Mouse (Mus musculus): ENCODE results near the gene Atxn7l3b. TPM values are rescaled to one million over a fixed set of nuclear protein-coding genes. Genes with fewer than 3 reads are reported as not detected.

Gene Atxn7l3b
- polyA plus RNA-seq (2012; ENCODE audit: low replicate concordance) = 15.8 and 16.9 TPM in 2 replicates

GRCm38 (mm10) chr10:112928452-112929221 is at the start of gene Atxn7l3b:
Gene Atxn7l3b (minus strand): TSS chr10:112929001.

